Mouse (Mus musculus) frontal cortex, postnatal 36 days (tissue): ENCODE data around the gene Ppp1r15a.
"Not testable (repeated sequence)": the region's sequence is repeated elsewhere in the genome, so short reads cannot be mapped to it uniquely, and the experiment has no call there.

Experiments
- DNase-seq, 2 experiments: peaks; one replicate each; pipeline ENCODE4 v3.0.0; 2022; ENCODE audit warnings: low spot score in 2 of 2

Gene Ppp1r15a

DNA sequence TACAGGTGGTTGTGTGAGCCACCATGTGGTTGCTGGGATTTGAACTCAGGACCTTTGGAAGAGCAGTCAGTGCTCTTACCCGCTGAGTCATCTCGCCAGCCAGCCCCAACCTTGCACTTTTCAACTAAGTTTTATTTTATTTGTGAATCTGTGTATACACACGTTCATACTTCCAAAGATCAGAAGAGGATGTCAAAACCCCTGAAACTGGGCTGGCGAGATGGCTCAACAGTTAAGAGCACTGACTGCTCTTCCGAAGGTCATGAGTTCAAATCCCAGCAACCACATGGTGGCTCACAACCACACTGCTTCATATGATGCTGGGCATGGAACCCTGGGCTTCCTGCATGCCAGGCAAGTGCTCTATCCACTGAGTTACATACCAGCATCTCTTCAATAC, 41.1 kb downstream of the Ppp1r15a start:
- not testable (repeated sequence) for DNase-seq

GRCm38 (mm10) chr7:45482166-45482565, 43.9 kb downstream of the Ppp1r15a start:
- DNase-seq = no peak

GRCm38 (mm10) chr7:45481374-45481927, 44.6 kb downstream of the Ppp1r15a start, which contains the start of gene Tulp2:
Gene Tulp2, plus strand, starts transcription at chr7:45481877.
- peak in 1 of 2 experiments; percentile 75 for DNase-seq

- DNase-seq = not testable (repeated sequence)
Observed at GRCm38 (mm10) chr7:45480310-45480709, 45.8 kb downstream of the Ppp1r15a start.

DNA sequence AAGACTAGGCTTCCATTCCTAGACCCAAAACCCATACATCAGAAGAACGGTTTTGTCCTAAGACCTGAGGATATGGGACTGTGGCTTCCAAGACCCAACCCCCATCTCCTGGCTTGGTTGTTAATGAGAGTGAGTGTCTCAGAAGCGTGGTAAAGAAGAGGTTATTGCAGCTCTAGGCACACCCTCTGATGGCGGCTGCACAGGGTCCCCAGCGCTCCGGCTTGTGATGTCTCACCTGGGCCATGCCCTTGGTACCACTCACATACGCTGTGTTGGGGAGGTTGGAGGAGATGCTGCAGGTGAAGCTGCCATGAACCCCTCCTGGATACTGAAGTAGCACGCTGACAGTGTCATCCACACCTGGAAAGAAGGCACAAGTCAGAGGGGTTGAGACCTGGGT, 47.3 kb downstream of the Ppp1r15a start:
- DNase-seq = no peak

- DNase-seq = peak in 1 of 2 experiments; percentile 65
Observed at GRCm38 (mm10) chr7:45477003-45477402, 49.1 kb downstream of the Ppp1r15a start.

DNA sequence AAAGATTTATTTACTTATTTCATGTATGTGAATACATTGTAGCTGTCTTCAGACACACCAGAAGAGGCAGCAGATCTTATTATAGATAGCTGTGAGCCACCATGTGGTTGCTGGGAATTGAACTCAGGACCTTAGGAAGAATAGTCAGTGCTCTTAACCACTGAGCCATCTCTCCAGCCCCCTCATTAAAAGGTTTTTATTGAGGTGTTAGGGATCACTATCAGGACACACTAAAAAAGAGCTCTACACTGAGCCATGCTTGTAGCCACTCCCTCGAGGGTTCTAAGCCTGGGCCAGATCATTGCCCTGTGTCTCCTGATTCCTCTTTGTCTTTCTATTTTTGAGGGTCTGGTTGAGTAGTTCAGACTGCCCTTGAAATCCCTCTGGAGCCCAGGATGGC, 49.6 kb downstream of the Ppp1r15a start:
- DNase-seq = no peak

DNA sequence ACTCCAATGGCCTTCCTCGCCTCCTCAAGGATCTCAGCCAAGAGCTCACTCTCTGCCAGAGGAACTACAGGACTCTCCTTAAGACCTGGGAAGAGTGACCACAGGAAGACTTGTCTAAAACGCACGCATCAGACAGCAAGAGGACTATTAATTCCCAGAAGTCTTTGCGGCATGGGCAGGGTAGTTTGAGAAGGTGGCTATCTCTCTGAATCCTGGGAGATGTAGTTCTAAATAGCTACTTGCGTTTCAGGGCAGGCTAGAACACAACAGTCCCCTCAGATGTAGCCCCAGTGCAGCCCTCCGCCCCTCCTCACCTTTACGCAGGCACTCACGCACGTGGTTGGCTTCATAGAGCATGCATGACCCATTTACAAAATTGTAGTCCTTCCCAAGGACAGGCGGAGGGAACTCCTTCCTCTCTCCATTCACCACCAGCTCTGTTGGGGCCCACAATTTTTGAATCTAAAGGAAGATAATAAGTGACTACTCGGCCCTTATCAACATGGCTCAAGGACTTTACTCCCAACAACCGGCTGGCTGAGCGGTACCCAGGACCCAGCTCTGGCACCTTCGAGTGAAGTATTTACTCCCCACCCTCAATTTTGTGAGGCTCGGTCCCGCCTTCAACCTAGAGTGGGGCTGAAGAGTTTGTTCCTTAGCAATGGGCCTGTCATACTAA, 50.6 kb downstream of the Ppp1r15a start:
- DNase-seq = no peak
